Mouse (Mus musculus) gastrocnemius, adult 2 months (tissue): ENCODE measurements around the gene Flnc. TPM values are rescaled to one million over a fixed set of nuclear protein-coding genes. Genes with fewer than 3 reads are reported as not detected.
"Not testable (repeated sequence)": the region's sequence is repeated elsewhere in the genome, so short reads cannot be mapped to it uniquely, and the experiment has no call there.

ENCODE experiments used
- DNase-seq: peaks from one replicate; pipeline ENCODE4 v3.0.0; 2022
- H3K27ac ChIP-seq: fragments of 200-600 bp; 2 replicates; pipeline ENCODE4 v1.8.1; 2022; ENCODE audit warnings: mild to moderate bottlenecking
- H3K4me3 ChIP-seq: fragments of 200-600 bp; 2 replicates; pipeline ENCODE4 v1.8.1; 2022; ENCODE audit warnings: mild to moderate bottlenecking, moderate library complexity
- CTCF ChIP-seq: fragments of 200-600 bp; IDR thresholded peaks from 2 replicates; pipeline ENCODE4 v1.8.1; 2022; ENCODE audit warnings: antibody characterized with exemption, mild to moderate bottlenecking, moderate library complexity
- intact Hi-C: fragments of 180-260 bp; cut with DNase I; formaldehyde crosslinking; loops from one replicate; pipeline ENCODE4 v1.15.1; 2025
- long read RNA-seq, 2 experiments: library from polyadenylated mRNA; stranded (forward); transcript quantifications; one replicate each; pipeline ENCODE4 v2.0.0; 2021
- total RNA-seq, 2 experiments: library from RNA; stranded (reverse); gene quantifications; 2 replicates each; pipeline ENCODE4 v1.2.3; 2021

Gene Flnc
- 100 to 1,000 TPM; 285 to 430 TPM for total RNA-seq
- long read RNA-seq, experiment 1, full-length matches to known transcripts, result 21 of 193 reads
- long read RNA-seq, experiment 1, partial matches to known transcripts, result 165 of 193 reads
- long read RNA-seq, experiment 1, other reads (novel, unspliced or antisense), result 7 of 193 reads
- long read RNA-seq, experiment 2, full-length matches to known transcripts, result 12 of 139 reads
- long read RNA-seq, experiment 2, partial matches to known transcripts, result 118 of 139 reads
- long read RNA-seq, experiment 2, other reads (novel, unspliced or antisense), result 9 of 139 reads

- peak within 1 kb of the TSS; percentile 99 for H3K27ac ChIP-seq
- intact Hi-C loops, result no loop called here
- TF ChIP-seq CTCF, result no peak
These were observed at the start of gene Flnc for GRCm38 (mm10) chr6:29433038-29433803. Gene Flnc, plus strand, starts transcription at chr6:29433256.

GRCm38 (mm10) chr6:29388052-29388518 lies 45.0 kb upstream of the Flnc start, which contains the start of gene Opn1sw:
Gene Opn1sw, minus strand, starts transcription at chr6:29388468.
- Histone ChIP-seq H3K27ac (peak within 1 kb of the TSS; percentile 75), H3K4me3 (peak within 1 kb of the TSS; percentile 60)
- TF ChIP-seq CTCF, result no peak
- DNase-seq, result peak; percentile 36
- intact Hi-C loops, result loop anchor here (10.0 kb wide), 1 partner anchor 217 kb away; the partner anchor contains the start of gene Tnpo3

More at GRCm38 (mm10) chr6:29433038-29433803, at the start of gene Flnc:
- H3K4me3 ChIP-seq, result peak within 1 kb of the TSS; percentile 94
- peak; percentile 86 for DNase-seq

GRCm38 (mm10) chr6:29388606-29389080 lies 44.4 kb upstream of the Flnc start:
- peak; percentile 96 for DNase-seq
- no peak for TF ChIP-seq CTCF
- intact Hi-C loops, result loop anchor here (10.0 kb wide), 1 partner anchor 216 kb away; the partner anchor contains the start of gene Tnpo3
- Histone ChIP-seq H3K27ac (peak overlapping the region; percentile 75; the same call in 1 of the 2 replicates), H3K4me3 (peak overlapping the region; percentile 60)

GRCm38 (mm10) chr6:29389425-29389824 lies 43.6 kb upstream of the Flnc start:
- no peak for TF ChIP-seq CTCF
- no peak overlapping the region for H3K4me3 ChIP-seq
- DNase-seq, result peak; percentile 46
- H3K27ac ChIP-seq, result no peak overlapping the region
- intact Hi-C loops, result loop anchor here (10.0 kb wide), 1 partner anchor 215 kb away; the partner anchor contains the start of gene Tnpo3

GRCm38 (mm10) chr6:29390500-29390899 lies 42.6 kb upstream of the Flnc start:
- intact Hi-C loops, result not testable (repeated sequence)

GRCm38 (mm10) chr6:29391241-29391640 lies 41.8 kb upstream of the Flnc start:
- H3K27ac ChIP-seq, H3K4me3 ChIP-seq, intact Hi-C loops, DNase-seq: not testable (repeated sequence)

More at GRCm38 (mm10) chr6:29390500-29390899, 42.6 kb upstream of the Flnc start:
- H3K27ac ChIP-seq, DNase-seq, H3K4me3 ChIP-seq: not testable (repeated sequence)

- intact Hi-C loops, result no loop called here
These were observed 41.3 kb upstream of the Flnc start for GRCm38 (mm10) chr6:29391802-29392201.

GRCm38 (mm10) chr6:29394286-29394685 lies 38.8 kb upstream of the Flnc start:
- intact Hi-C loops, result no loop called here
- no peak for TF ChIP-seq CTCF
- no peak overlapping the region for H3K4me3 ChIP-seq

More at GRCm38 (mm10) chr6:29391802-29392201, 41.3 kb upstream of the Flnc start:
- Histone ChIP-seq H3K4me3 (no peak overlapping the region), H3K27ac (no peak overlapping the region)
- TF ChIP-seq CTCF, result peak; percentile 52
- no peak for DNase-seq

GRCm38 (mm10) chr6:29395910-29396713 lies 36.9 kb upstream of the Flnc start, which contains the start of gene Ccdc136:
Gene Ccdc136, plus strand, starts transcription at chr6:29396309.
- peak within 1 kb of the TSS; percentile 63 for H3K27ac ChIP-seq
- H3K4me3 ChIP-seq, result peak within 1 kb of the TSS; percentile 86
- intact Hi-C loops, result loop anchor here (5.0 kb wide), 1 partner anchor 91 kb away; no protein-coding TSS in a partner anchor
- DNase-seq, result peak; percentile 88
- TF ChIP-seq CTCF, result no peak

More at GRCm38 (mm10) chr6:29394286-29394685, 38.8 kb upstream of the Flnc start:
- no peak overlapping the region for H3K27ac ChIP-seq
- no peak for DNase-seq

GRCm38 (mm10) chr6:29396714-29397540 lies 36.1 kb upstream of the Flnc start:
- TF ChIP-seq CTCF, result no peak
- Histone ChIP-seq H3K4me3 (peak overlapping the region; percentile 86), H3K27ac (peak overlapping the region; percentile 63)
- intact Hi-C loops, result loop anchor here (5.0 kb wide), 1 partner anchor 90 kb away; no protein-coding TSS in a partner anchor
- DNase-seq, result no peak

- Histone ChIP-seq H3K4me3 (no peak overlapping the region), H3K27ac (no peak overlapping the region)
- intact Hi-C loops, result loop anchor here (5.0 kb wide), 1 partner anchor 90 kb away; no protein-coding TSS in a partner anchor
- DNase-seq, result no peak
- TF ChIP-seq CTCF, result no peak
These were observed 35.5 kb upstream of the Flnc start for GRCm38 (mm10) chr6:29397575-29397974.
